Mouse (Mus musculus) megakaryocyte, adult 5-6 weeks (primary cell): ENCODE results near the gene Spta1. TPM values are rescaled to one million over a fixed set of nuclear protein-coding genes. Genes with fewer than 3 reads are reported as not detected.

Experiments
- ATAC-seq: 2 replicates; pipeline ENCODE4 v1.8.0; 2016; ENCODE audit warnings: mild to moderate bottlenecking, inconsistent platforms; ENCODE audit not compliant: poor library complexity, severe bottlenecking
- total RNA-seq, 2 experiments: library from RNA; stranded (forward) in 1 of 2; stranded (reverse) in 1 of 2; fragments of 153-499, 151-499 nt in 1 of 2; fragments of 221-1000, 200-1000 nt in 1 of 2; gene quantifications; 2 replicates each; pipeline versions ENCODE4 v1.2.3 to v1.2.4; 2015 to 2017

The Spta1 gene
- total RNA-seq, 2 experiments from 2014 or later, result 1.1 to 2.7 TPM

DNA sequence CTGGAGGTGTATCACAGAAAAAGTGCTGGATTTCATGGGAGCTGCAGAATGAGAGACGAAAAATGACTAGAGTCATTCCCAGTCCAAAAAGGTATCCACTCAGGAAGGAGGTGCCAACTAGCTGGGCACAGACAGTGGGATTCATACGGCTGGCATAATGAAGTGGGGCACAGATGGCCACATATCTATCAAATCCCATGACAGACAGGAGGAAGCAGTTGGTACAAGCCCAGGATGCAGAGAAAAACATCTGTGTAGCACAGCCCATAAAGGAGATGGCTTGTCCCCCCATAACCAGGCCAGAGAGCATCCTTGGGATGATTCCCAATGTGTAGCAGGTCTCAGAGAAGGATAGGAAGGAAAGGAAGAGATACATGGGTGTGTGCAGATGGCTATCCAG is 77.8 kb downstream of the Spta1 start:
- ATAC-seq, result no peak

DNA sequence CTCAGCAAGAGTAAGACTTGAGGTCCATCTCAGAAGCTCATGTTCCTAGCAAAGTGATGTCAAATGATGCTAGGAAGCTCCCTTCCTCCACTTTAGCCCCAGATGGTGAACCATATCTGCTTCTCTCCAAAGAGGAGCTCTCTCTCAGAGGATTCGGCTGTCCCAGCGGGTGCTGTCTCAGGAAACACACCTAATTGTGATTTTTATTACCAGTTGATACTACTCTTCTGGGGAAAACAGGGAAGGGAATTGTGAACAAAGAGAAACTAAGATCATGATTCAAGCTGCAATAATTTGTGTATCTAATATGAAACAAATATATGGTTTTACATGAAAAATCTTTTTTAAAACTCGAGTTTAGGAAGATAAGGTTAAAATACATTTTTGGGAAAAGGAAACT is 79.4 kb downstream of the Spta1 start, which contains the start of gene Olfr419:
Gene Olfr419, minus strand, starts transcription at position 101 of the 400 bp plus-strand sequence.
- ATAC-seq, result no peak

- no peak for ATAC-seq
Measured at GRCm38 (mm10) chr1:174267816-174268215, 95.2 kb downstream of the Spta1 start.

DNA sequence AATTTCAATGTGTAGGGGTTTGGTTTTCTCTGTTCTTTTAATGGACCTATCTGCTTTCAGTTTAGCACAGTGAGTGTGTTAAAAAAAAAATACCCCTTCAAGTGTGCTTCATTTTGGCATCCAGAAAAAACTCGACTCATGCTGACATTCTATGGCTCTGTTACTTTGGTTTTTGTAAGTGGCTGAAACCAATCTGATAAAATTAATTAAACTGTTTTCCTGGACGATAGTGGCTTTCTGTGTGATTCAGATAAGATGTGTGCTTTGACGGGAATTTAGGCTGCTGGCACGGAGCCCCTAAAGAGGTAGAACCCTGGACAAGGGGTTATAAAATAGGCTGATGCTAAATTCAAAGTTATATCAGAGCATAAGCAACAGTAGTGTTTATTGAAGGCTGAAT is 96.6 kb downstream of the Spta1 start:
- ATAC-seq, result no peak

- no peak for ATAC-seq
Measured at GRCm38 (mm10) chr1:174270643-174271042, 98.1 kb downstream of the Spta1 start.

Other genes starting within 250 kb of the Spta1 start
- gene Mndal, start 230.3 kb upstream of the Spta1 start, total RNA-seq (2015), result 360 and 361 TPM in 2 replicates
- gene Mndal, start 230.3 kb upstream of the Spta1 start, total RNA-seq (2017), result 254 and 258 TPM in 2 replicates
- gene Ifi203, start 230.1 kb upstream of the Spta1 start, total RNA-seq (2015), result 263 and 285 TPM in 2 replicates
- gene Ifi203, start 230.1 kb upstream of the Spta1 start, total RNA-seq (2017), result 122 and 154 TPM in 2 replicates
- gene Ifi202b, start 190.0 kb upstream of the Spta1 start, total RNA-seq (2015), result not detected in 2 replicates
- gene Ifi202b, start 190.0 kb upstream of the Spta1 start, total RNA-seq (2017), result not detected in 2 replicates
- gene Ifi205, start 141.0 kb upstream of the Spta1 start, total RNA-seq (2015), result 33.5 and 35.2 TPM in 2 replicates
- gene Ifi205, start 141.0 kb upstream of the Spta1 start, total RNA-seq (2017), result 25.3 and 27.3 TPM in 2 replicates
- gene Olfr433, start 132.1 kb upstream of the Spta1 start, total RNA-seq (2015), result 0.51 and 0.73 TPM in 2 replicates
- 0.22 and 0.49 TPM in 2 replicates for gene Olfr433, start 132.1 kb upstream of the Spta1 start, total RNA-seq (2017)
- 0.30 and 0.71 TPM in 2 replicates for gene Olfr432, start 123.6 kb upstream of the Spta1 start, total RNA-seq (2015)
- gene Olfr432, start 123.6 kb upstream of the Spta1 start, total RNA-seq (2017), result 0.29 TPM in 1 of 2 replicates, not detected in the other
- gene Olfr430, start 106.2 kb upstream of the Spta1 start, total RNA-seq (2015), result not detected in 2 replicates
- not detected in 2 replicates for gene Olfr430, start 106.2 kb upstream of the Spta1 start, total RNA-seq (2017)
- gene Olfr429, start 88.4 kb upstream of the Spta1 start, total RNA-seq (2015), result not detected in 2 replicates
- gene Olfr429, start 88.4 kb upstream of the Spta1 start, total RNA-seq (2017), result not detected in 2 replicates
- gene Olfr427, start 75.9 kb upstream of the Spta1 start, total RNA-seq (2015), result not detected in 2 replicates
- not detected in 2 replicates for gene Olfr427, start 75.9 kb upstream of the Spta1 start, total RNA-seq (2017)
- not detected in 2 replicates for gene Olfr231, start 51.6 kb upstream of the Spta1 start, total RNA-seq (2015)
- not detected in 2 replicates for gene Olfr231, start 51.6 kb upstream of the Spta1 start, total RNA-seq (2017)
- gene Olfr424, start 41.3 kb upstream of the Spta1 start, total RNA-seq (2015), result not detected in 2 replicates
- not detected in 2 replicates for gene Olfr424, start 41.3 kb upstream of the Spta1 start, total RNA-seq (2017)
- gene Olfr420, start 17.1 kb upstream of the Spta1 start, total RNA-seq (2015), result not detected in 2 replicates
- gene Olfr420, start 17.1 kb upstream of the Spta1 start, total RNA-seq (2017), result not detected in 2 replicates
- not detected in 2 replicates for gene Olfr419, start 79.3 kb downstream of the Spta1 start, total RNA-seq (2015)
- not detected in 2 replicates for gene Olfr419, start 79.3 kb downstream of the Spta1 start, total RNA-seq (2017)
- gene Mptx1, start 157.7 kb downstream of the Spta1 start, total RNA-seq (2015), result not detected in 2 replicates
- gene Mptx1, start 157.7 kb downstream of the Spta1 start, total RNA-seq (2017), result not detected in 2 replicates
- gene Olfr417, start 192.3 kb downstream of the Spta1 start, total RNA-seq (2015), result not detected in 2 replicates
- gene Olfr417, start 192.3 kb downstream of the Spta1 start, total RNA-seq (2017), result 0.04 TPM in 1 of 2 replicates, not detected in the other
- not detected in 2 replicates for gene Olfr248, start 218.3 kb downstream of the Spta1 start, total RNA-seq (2015)
- not detected in 2 replicates for gene Olfr248, start 218.3 kb downstream of the Spta1 start, total RNA-seq (2017)